Mouse (Mus musculus) lung, embryonic 15.5 days (tissue): ENCODE data around the gene Fam120c. TPM values are rescaled to one million over a fixed set of nuclear protein-coding genes. Genes with fewer than 3 reads are reported as not detected.

Experiments used
- polyA plus RNA-seq: library from polyadenylated mRNA; unstranded; fragments of >200 nt; fragmentation: Nextera tagmentation; extraction: Ambion mirVana; gene quantifications from 2 replicates; pipeline ENCODE4 v1.2.1, GENCODE M21; 2015

Gene Fam120c
- polyA plus RNA-seq, 1 experiment from 2014 or later = 3.8 TPM

Other genes starting within 250 kb of the Fam120c start
- gene Tsr2, start 247.6 kb upstream of the Fam120c start, polyA plus RNA-seq = 33.1 and 33.4 TPM in 2 replicates
- gene Wnk3, start 146.1 kb upstream of the Fam120c start, polyA plus RNA-seq = 1.5 and 1.6 TPM in 2 replicates
- 13.1 and 17.1 TPM in 2 replicates for gene Phf8, start 176.5 kb downstream of the Fam120c start, polyA plus RNA-seq